Mouse (Mus musculus): ENCODE measurements around the gene Nsg2. TPM values are rescaled to one million over a fixed set of nuclear protein-coding genes. Genes with fewer than 3 reads are reported as not detected.
A peak's percentile ranks its signal among the peaks of the same experiment; 100 is the strongest.

The Nsg2 gene
- polyA plus RNA-seq, 1 experiment from 2014 or later = 1.3 TPM

- 34% methylated on average over 2 of the region's 2 CpGs for whole genome bisulfite sequencing
- no peak overlapping the region for H3K27ac ChIP-seq
- no peak overlapping the region for H3K4me3 ChIP-seq
- no peaks in the 10 kb centered on the region for H3K4me1 ChIP-seq (replicated peaks)
- H3K27me3 ChIP-seq = no peaks in the 10 kb centered on the region
- H3K9ac ChIP-seq = no peak overlapping the region
- H3K4me2 ChIP-seq = no peak overlapping the region
- ATAC-seq (replicated peaks; ENCODE audit: insufficient number of reproducible peaks, insufficient read depth, low FRiP score, low read depth) = no peak
- H3K9me3 ChIP-seq (replicated peaks) = no peaks in the 10 kb centered on the region
- no peaks in the 10 kb centered on the region for H3K36me3 ChIP-seq
Measured at GRCm38 (mm10) chr11:32087376-32087775, 87.1 kb downstream of the Nsg2 start.

DNA sequence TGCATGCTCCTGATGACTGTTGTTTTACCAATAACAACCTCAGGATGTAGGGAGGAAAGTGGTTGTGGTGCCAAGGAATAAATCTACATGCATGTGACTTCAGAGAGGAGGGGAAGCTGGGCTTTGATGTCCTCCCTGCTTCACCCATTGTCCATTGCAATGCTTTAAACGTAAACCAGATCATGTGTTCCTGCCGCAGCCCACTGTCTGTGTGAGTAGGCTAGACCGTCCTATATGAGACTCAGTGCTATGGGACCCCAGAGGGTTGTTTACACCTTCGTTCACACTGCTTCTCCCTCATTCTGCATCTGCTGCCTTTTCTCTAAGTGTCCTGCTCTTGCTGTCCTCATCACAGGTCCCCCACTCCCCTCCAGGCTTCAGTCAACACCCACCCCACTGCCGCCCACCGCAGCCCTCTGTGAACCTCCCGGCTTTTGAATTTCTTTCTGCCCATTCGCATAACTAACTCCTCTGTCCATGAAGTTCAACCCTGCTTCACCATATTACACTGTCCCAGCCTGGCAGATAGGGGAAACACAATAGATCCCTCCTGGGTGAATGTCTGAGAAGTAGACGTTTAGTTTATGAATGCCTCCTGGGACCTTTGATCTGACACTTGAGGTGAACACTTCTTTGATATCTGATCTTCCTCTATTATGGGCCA, 87.6 kb downstream of the Nsg2 start:
- H3K27me3 ChIP-seq = no peaks in the 10 kb centered on the region
- H3K4me1 ChIP-seq (replicated peaks) = no peaks in the 10 kb centered on the region
- no peak overlapping the region for H3K27ac ChIP-seq
- H3K36me3 ChIP-seq = no peaks in the 10 kb centered on the region
- no peak overlapping the region for H3K9ac ChIP-seq
- WGBS = 80% methylated on average over 9 of the region's 9 CpGs
- no peak for ATAC-seq (replicated peaks; ENCODE audit: insufficient number of reproducible peaks, insufficient read depth, low FRiP score, low read depth)
- no peaks in the 10 kb centered on the region for H3K9me3 ChIP-seq (replicated peaks)
- H3K4me3 ChIP-seq = no peak overlapping the region
- H3K4me2 ChIP-seq = no peak overlapping the region

DNA sequence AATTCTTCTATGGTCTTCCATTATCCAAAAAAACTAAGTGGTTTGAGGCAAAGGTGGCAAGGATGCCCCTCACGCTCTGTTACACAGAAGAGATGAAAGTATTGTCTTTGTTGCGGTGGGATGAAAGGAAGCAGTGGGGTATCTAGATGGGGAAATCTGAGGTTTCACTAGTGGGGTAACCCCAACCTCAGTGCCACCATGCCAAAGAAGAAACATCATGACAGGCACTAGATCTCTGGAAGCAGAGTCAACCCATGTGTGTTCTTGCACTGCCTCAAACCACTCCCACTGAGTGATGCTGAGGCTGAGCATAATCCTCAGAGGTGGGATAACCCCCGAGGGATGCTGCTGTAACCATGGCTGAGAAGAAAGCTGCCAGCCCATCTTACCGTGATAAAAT, 95.5 kb downstream of the Nsg2 start:
- H3K36me3 ChIP-seq = no peaks in the 10 kb centered on the region
- no peak overlapping the region for H3K9ac ChIP-seq
- H3K4me1 ChIP-seq (replicated peaks) = no peaks in the 10 kb centered on the region
- no peaks in the 10 kb centered on the region for H3K27me3 ChIP-seq
- no peaks in the 10 kb centered on the region for H3K9me3 ChIP-seq (replicated peaks)
- no peak overlapping the region for H3K4me2 ChIP-seq
- no peak overlapping the region for H3K27ac ChIP-seq
- ATAC-seq (replicated peaks; ENCODE audit: insufficient number of reproducible peaks, insufficient read depth, low FRiP score, low read depth) = no peak
- WGBS = 68% methylated on average over 4 of the region's 4 CpGs
- no peak overlapping the region for H3K4me3 ChIP-seq

GRCm38 (mm10) chr11:32096346-32096745, 96.1 kb downstream of the Nsg2 start:
- H3K27me3 ChIP-seq = no peaks in the 10 kb centered on the region
- H3K4me1 ChIP-seq (replicated peaks) = no peaks in the 10 kb centered on the region
- no peak overlapping the region for H3K27ac ChIP-seq
- H3K9ac ChIP-seq = no peak overlapping the region
- H3K9me3 ChIP-seq (replicated peaks) = no peaks in the 10 kb centered on the region
- no peak for ATAC-seq (replicated peaks; ENCODE audit: insufficient number of reproducible peaks, insufficient read depth, low FRiP score, low read depth)
- WGBS = 79% methylated on average over 6 of the region's 6 CpGs
- no peak overlapping the region for H3K4me2 ChIP-seq
- H3K36me3 ChIP-seq = no peaks in the 10 kb centered on the region
- no peak overlapping the region for H3K4me3 ChIP-seq

GRCm38 (mm10) chr11:32101059-32101632, 100.9 kb downstream of the Nsg2 start:
- Histone ChIP-seq H3K4me1 (replicated peaks) (peaks cover 4% of the 10 kb centered on the region; the same call in 1 of the 2 replicates), H3K4me2 (no peak overlapping the region), H3K27ac (no peak overlapping the region; the same call in 1 of the 2 replicates), H3K4me3 (no peak overlapping the region), H3K9me3 (replicated peaks) (no peaks in the 10 kb centered on the region), H3K9ac (no peak overlapping the region), H3K27me3 (no peaks in the 10 kb centered on the region), H3K36me3 (no peaks in the 10 kb centered on the region)
- no peak for ATAC-seq (replicated peaks; ENCODE audit: insufficient number of reproducible peaks, insufficient read depth, low FRiP score, low read depth)
- WGBS = 48% methylated on average over 3 of the region's 3 CpGs

DNA sequence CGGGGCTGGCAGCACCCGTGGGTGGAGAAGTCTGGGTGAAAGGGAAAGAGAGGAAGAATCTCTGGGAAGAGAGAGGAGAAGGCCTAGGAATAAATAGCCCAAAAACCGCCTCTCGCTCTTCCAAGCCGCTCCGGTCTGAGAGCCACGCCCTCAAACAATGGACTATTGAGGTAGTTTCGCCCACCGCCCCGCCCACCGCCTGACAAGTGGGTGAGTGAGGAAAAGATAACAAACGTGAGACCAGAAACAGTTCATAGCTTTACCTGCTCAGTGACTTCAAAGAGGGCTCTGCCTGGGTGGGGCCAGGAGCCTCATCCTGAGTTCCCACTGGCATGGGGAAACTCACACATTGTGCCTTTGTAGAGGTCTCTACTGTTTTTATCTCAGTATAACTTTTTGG, 102.7 kb downstream of the Nsg2 start:
- no peak overlapping the region for H3K27ac ChIP-seq
- ATAC-seq (replicated peaks; ENCODE audit: insufficient number of reproducible peaks, insufficient read depth, low FRiP score, low read depth) = no peak
- H3K9me3 ChIP-seq (replicated peaks) = no peaks in the 10 kb centered on the region
- H3K36me3 ChIP-seq = no peaks in the 10 kb centered on the region
- H3K4me3 ChIP-seq = no peak overlapping the region
- H3K4me2 ChIP-seq = peak overlapping the region; percentile 47
- WGBS = 21% methylated on average over 12 of the region's 12 CpGs
- no peak overlapping the region for H3K9ac ChIP-seq
- peaks cover 4% of the 10 kb centered on the region; the same call in 1 of the 2 replicates for H3K4me1 ChIP-seq (replicated peaks)
- H3K27me3 ChIP-seq = no peaks in the 10 kb centered on the region

DNA sequence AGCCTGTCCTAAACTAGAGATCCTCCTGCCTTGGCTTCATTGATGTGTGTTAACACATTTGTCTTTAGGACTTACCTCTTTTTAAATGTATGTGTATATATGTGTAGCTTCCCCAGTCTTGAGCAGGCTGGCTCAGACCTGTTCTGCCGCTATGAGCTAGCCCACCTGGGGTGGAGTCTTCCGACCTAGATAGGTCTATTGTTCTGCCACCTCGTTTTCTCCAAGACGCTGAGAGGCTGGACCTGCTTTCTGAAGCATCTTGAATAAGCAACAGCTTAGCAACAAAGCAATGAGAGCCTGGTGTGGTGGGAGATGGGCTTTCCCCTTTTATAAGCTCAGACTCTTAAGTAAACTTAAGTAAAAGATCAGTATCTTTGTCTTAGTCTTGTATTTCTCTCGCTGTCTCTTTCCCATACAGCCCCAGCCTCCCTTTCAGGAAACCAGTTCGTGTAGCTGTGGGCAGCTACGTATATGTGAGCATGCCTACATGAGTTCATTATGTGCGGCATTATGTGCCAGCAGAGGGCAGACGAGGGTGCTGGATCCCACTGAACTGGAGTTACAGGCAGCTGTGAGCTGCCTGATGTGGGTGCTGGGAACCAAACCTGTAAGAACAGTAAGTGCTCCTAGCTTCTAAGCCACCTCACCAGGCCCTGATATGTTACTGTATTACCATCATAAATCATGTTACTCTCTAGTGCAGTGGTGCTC, 104.3 kb downstream of the Nsg2 start:
- Histone ChIP-seq H3K27me3 (no peaks in the 10 kb centered on the region), H3K4me1 (replicated peaks) (peaks cover 4% of the 10 kb centered on the region; the same call in 1 of the 2 replicates), H3K27ac (no peak overlapping the region), H3K9ac (no peak overlapping the region), H3K4me2 (no peak overlapping the region), H3K4me3 (no peak overlapping the region), H3K9me3 (replicated peaks) (no peaks in the 10 kb centered on the region), H3K36me3 (no peaks in the 10 kb centered on the region)
- WGBS = 74% methylated on average over 9 of the region's 9 CpGs
- no peak for ATAC-seq (replicated peaks; ENCODE audit: insufficient number of reproducible peaks, insufficient read depth, low FRiP score, low read depth)

DNA sequence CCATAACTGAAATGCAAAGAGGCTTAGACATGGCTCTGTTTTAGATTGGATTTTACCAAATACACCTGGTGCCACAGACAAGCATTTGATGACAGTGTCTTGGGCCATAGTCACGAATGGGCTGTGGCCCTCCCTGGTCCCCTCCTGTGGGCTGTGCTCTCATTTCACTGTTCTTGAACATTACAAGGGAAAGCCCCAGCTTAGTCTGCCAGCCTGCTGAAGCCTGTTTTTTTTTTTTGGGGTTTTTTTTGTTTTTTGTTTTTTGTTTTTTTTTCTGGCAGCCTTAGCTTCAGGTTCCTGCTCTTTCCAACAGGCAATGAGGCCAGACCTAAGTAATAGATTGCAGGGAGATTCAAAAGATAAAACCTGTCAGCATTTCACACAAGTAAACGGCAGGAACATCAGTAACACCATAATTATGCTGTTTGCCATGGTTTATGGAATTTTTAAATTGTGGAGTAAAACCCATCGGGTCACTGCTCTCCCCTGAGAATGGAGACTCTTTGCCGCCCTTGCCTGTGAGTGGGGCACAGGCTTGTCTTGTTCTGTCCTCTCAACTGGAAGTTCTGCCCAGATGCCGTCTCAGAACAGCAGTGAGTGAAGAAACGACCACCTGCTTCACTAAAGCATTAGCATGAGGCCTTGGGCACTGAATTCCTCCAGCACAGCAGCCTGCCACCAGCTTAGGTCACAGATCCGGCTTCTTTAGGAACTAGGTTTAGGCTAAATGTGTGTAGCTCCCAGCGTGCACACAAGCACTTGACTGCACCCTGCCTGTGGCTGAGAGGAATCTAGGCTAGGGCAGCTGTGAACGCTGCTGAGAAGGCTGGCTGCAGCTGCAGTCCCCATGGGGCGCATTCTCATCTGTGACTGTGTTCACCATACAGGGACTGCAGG, 105.7 kb downstream of the Nsg2 start:
- ATAC-seq (replicated peaks; ENCODE audit: insufficient number of reproducible peaks, insufficient read depth, low FRiP score, low read depth) = 0 out of 2 replicates have a peak, but pooled peaks have one; percentile 53

DNA sequence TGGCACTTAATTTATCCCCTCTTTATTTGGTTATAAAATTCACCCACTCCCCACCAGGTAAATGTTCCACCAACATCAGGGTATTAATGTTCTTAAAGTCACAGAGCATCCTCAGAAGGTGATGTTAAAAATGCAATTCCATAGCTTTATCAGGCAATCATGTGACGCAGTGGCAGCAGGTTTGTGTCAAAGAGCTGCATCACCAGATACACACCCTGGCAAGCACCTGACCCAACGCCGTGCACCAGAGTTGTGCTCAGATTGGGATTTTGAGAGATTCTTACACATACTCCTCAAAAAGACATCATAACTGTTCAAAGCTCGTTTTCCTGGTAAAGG, 106.4 kb downstream of the Nsg2 start:
- no peak overlapping the region for H3K27ac ChIP-seq
- no peaks in the 10 kb centered on the region for H3K9me3 ChIP-seq (replicated peaks)
- H3K27me3 ChIP-seq = no peaks in the 10 kb centered on the region
- H3K36me3 ChIP-seq = no peaks in the 10 kb centered on the region
- H3K4me3 ChIP-seq = no peak overlapping the region
- no peak for ATAC-seq (replicated peaks; ENCODE audit: insufficient number of reproducible peaks, insufficient read depth, low FRiP score, low read depth)
- H3K4me1 ChIP-seq (replicated peaks) = peaks cover 4% of the 10 kb centered on the region; the same call in 1 of the 2 replicates
- H3K9ac ChIP-seq = no peak overlapping the region
- WGBS = 77% methylated on average over 4 of the region's 4 CpGs
- no peak overlapping the region for H3K4me2 ChIP-seq

More for the DNA sequence above, 105.7 kb downstream of the Nsg2 start:
- 42% methylated on average over 10 of the region's 10 CpGs for WGBS
- Histone ChIP-seq H3K4me1 (replicated peaks) (peaks cover 4% of the 10 kb centered on the region; the same call in 1 of the 2 replicates), H3K4me3 (no peak overlapping the region), H3K27me3 (no peaks in the 10 kb centered on the region), H3K9ac (no peak overlapping the region), H3K9me3 (replicated peaks) (no peaks in the 10 kb centered on the region), H3K27ac (no peak overlapping the region), H3K4me2 (no peak overlapping the region), H3K36me3 (no peaks in the 10 kb centered on the region)

GRCm38 (mm10) chr11:32108441-32108840, 108.2 kb downstream of the Nsg2 start:
- Histone ChIP-seq H3K4me2 (no peak overlapping the region), H3K4me3 (no peak overlapping the region), H3K27me3 (no peaks in the 10 kb centered on the region), H3K36me3 (no peaks in the 10 kb centered on the region), H3K27ac (no peak overlapping the region), H3K9ac (no peak overlapping the region), H3K9me3 (replicated peaks) (no peaks in the 10 kb centered on the region), H3K4me1 (replicated peaks) (no peaks in the 10 kb centered on the region)
- no peak for ATAC-seq (replicated peaks; ENCODE audit: insufficient number of reproducible peaks, insufficient read depth, low FRiP score, low read depth)
- WGBS = 65% methylated on average over 8 of the region's 8 CpGs
